Mouse (Mus musculus) forebrain, embryonic 15.5 days (tissue): ENCODE results near the gene Sntb2. TPM values are rescaled to one million over a fixed set of nuclear protein-coding genes. Genes with fewer than 3 reads are reported as not detected.

ENCODE experiments used
- ATAC-seq: fragments of 200-750 bp; cut with Nextera tagmentation; replicated peaks from 2 replicates; pipeline ENCODE4 v1.8.0; 2017; ENCODE audit warnings: mild to moderate bottlenecking, moderate TSS enrichment, moderate library complexity
- H3K27ac ChIP-seq: fragments of 300-500 bp; sonication (generic); replicated peaks from 2 replicates; pipeline ENCODE4 v1.5.1; 2015; ENCODE audit warnings: mild to moderate bottlenecking, inconsistent platforms
- H3K27me3 ChIP-seq: fragments of 300-500 bp; sonication (generic); 2 replicates; pipeline ENCODE4 v1.6.1; 2015; ENCODE audit warnings: inconsistent platforms
- H3K36me3 ChIP-seq: fragments of 300-500 bp; sonication (generic); 2 replicates; pipeline ENCODE4 v1.6.1; 2015; ENCODE audit warnings: mild to moderate bottlenecking, inconsistent platforms
- H3K4me1 ChIP-seq: fragments of 300-500 bp; sonication (generic); 2 replicates; pipeline ENCODE4 v1.6.1; 2015; ENCODE audit warnings: inconsistent platforms
- H3K4me2 ChIP-seq: fragments of 300-500 bp; sonication (generic); replicated peaks from 2 replicates; pipeline ENCODE4 v1.6.1; 2015; ENCODE audit warnings: mild to moderate bottlenecking, inconsistent platforms
- H3K4me3 ChIP-seq: fragments of 300-500 bp; sonication (generic); 2 replicates; pipeline ENCODE4 v1.5.1; 2015; ENCODE audit warnings: mild to moderate bottlenecking, inconsistent platforms
- H3K9ac ChIP-seq: fragments of 300-500 bp; sonication (generic); replicated peaks from 2 replicates; pipeline ENCODE4 v1.6.1; 2015; ENCODE audit warnings: mild to moderate bottlenecking, inconsistent platforms
- H3K9me3 ChIP-seq: fragments of 300-500 bp; sonication (generic); 2 replicates; pipeline ENCODE4 v1.6.1; 2016; ENCODE audit warnings: inconsistent platforms
- WGBS: fragments of 180-500 bp; shearing (Covaris S2); methylation state at CpG from one replicate; pipeline ENCODE4 v1.1.7; 2015; ENCODE audit warnings: mixed read lengths; 5-methylcytosine and 5-hydroxymethylcytosine counted together
- polyA plus RNA-seq: library from polyadenylated mRNA; unstranded; fragments of >200 nt; fragmentation: Nextera tagmentation; extraction: Ambion mirVana; gene quantifications from 2 replicates; pipeline ENCODE4 v1.2.1, GENCODE M21; 2015

Gene Sntb2
- polyA plus RNA-seq, 1 experiment from 2014 or later, result 3.7 TPM

DNA sequence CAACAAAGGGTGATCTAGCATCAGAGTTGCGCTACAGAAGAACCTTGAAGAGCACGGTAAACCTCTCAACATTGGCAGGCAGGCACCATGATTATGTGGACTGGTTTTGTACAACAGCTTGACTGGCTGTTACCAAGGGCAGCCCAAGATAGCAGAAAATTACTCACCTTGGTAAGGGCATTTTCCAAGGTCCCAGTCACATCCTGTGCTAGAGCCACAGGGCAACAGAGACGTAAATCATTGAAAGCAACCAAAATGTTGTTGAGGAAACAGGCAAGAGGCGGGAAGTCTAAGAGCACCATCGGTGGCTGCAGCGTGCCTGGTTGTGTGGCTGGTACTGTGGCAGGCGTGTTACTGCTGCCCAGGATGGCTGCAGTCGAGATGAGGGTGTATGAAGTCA lies 116.5 kb downstream of the Sntb2 start:
- WGBS, result 97% methylated on average over 8 of the region's 8 CpGs
- no peak overlapping the region for H3K4me3 ChIP-seq
- no peak overlapping the region for H3K27ac ChIP-seq
- ATAC-seq, result no peak
- no peak overlapping the region for H3K4me2 ChIP-seq
- H3K9ac ChIP-seq, result no peak overlapping the region
- H3K27me3 ChIP-seq, result no peaks in the 10 kb centered on the region
- no peaks in the 10 kb centered on the region for H3K9me3 ChIP-seq
- peaks cover 36% of the 10 kb centered on the region for H3K4me1 ChIP-seq
- H3K36me3 ChIP-seq, result peaks cover 51% of the 10 kb centered on the region

DNA sequence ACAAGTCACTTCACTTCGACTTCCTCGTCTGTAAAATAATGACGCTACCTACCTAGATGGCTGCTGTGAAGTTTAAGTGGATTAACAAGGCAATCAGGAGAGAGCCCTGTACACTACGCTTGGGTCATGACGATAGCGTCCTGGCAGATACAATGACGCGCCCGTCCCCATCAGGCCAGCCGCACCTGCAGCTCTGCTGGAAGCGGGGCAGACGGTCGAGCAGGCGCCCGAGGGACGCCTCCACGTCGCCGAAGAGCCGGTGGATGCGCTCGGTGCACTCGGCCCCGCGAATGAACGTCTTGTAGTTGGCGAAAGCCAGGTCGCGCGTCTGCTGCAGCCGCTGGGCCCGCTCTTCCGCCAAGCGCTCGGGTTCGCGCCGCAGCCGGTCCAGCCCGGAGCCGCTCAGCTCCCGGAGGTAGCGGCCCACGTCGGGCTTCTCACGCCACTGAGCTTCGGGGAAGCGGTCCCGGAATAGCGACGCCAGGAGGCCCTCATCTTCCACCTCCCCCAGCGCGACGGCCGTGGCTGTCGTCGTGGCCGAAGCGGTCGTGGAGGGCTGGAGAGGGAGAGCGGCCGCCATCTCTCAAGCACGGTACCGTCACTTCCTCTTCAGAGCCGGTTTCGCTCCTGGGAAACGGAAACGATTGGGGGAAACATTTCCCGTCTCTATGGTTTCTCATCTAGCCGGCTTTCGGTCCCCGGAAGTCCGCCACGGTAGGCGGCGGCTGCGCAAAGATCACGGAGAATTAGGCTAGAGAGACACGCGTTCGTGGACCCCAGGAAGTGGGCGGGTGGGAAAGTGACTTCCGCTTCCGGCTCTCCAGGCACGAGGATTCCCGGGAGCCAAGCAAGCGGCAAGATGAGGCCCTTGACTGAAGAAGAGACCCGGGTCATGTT lies 120.8 kb downstream of the Sntb2 start, which contains the start of the genes Cog8 and Nip7:
Gene Cog8 (minus strand): TSS at position 614 of the 897 bp plus-strand sequence.
Gene Nip7 (plus strand): TSS at position 802 of the 897 bp plus-strand sequence.
- ATAC-seq, result peak; percentile 96
- Histone ChIP-seq H3K4me1 (peaks cover 30% of the 10 kb centered on the region), H3K9me3 (no peaks in the 10 kb centered on the region), H3K27ac (peak within 1 kb of the TSS; percentile 66), H3K36me3 (peaks cover 50% of the 10 kb centered on the region), H3K9ac (peak within 1 kb of the TSS; percentile 77), H3K4me3 (peak within 1 kb of the TSS; percentile 91), H3K4me2 (peak within 1 kb of the TSS; percentile 84), H3K27me3 (no peaks in the 10 kb centered on the region)
- under 1% methylated on average over 88 of the region's 88 CpGs for WGBS

DNA sequence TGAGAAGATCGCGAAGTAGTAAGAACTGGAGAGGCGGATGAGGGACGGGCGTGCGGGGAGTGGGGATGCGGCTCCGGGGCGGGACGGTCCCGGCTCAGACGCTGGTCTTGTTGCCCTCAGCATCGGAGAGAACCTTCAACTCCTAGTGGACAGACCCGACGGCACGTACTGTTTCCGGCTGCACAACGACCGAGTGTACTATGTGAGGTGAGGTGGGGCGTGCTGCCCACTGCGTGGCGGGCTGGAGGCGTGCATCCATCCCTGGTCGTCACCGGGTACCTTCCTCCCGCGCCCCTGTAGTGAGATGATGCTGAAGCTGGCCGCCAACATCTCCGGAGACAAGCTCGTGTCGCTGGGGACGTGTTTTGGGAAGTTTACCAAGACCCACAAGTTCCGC lies 121.4 kb downstream of the Sntb2 start:
- Histone ChIP-seq H3K36me3 (peaks cover 43% of the 10 kb centered on the region), H3K27ac (peak overlapping the region; percentile 32; the same call in 1 of the 2 replicates), H3K9ac (peak overlapping the region; percentile 77), H3K4me3 (peak overlapping the region; percentile 91), H3K9me3 (no peaks in the 10 kb centered on the region), H3K4me2 (peak overlapping the region; percentile 84), H3K27me3 (no peaks in the 10 kb centered on the region), H3K4me1 (peaks cover 30% of the 10 kb centered on the region)
- under 1% methylated on average over 33 of the region's 33 CpGs for WGBS
- ATAC-seq, result peak; percentile 76; the same call in 1 of the 2 replicates

DNA sequence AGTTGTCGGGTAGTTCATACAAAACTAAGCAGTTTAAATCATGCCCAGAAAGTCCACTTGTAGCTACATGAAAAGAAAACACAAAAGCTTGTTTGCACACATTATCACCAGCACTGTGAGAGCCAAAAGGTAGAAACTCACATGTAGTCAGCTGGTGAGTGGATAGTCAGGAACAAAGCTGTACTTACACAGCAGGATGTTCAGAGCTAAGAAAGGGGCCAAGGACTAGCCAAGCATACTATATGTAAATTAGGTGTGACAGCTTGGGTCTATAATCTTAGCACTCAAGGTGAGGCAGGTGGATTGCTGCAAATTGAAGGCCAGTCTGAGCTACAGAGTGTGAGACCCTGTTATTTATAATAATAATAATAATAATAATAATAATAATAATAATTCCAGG lies 127.1 kb downstream of the Sntb2 start:
- no peak overlapping the region for H3K27ac ChIP-seq
- peaks cover 20% of the 10 kb centered on the region for H3K36me3 ChIP-seq
- no peak overlapping the region for H3K4me3 ChIP-seq
- no peak overlapping the region for H3K9ac ChIP-seq
- H3K27me3 ChIP-seq, result no peaks in the 10 kb centered on the region
- H3K4me1 ChIP-seq, result peaks cover 10% of the 10 kb centered on the region
- ATAC-seq, result no peak
- WGBS, result 93% methylated on average over 1 of the region's 1 CpGs
- no peaks in the 10 kb centered on the region for H3K9me3 ChIP-seq
- no peak overlapping the region for H3K4me2 ChIP-seq

DNA sequence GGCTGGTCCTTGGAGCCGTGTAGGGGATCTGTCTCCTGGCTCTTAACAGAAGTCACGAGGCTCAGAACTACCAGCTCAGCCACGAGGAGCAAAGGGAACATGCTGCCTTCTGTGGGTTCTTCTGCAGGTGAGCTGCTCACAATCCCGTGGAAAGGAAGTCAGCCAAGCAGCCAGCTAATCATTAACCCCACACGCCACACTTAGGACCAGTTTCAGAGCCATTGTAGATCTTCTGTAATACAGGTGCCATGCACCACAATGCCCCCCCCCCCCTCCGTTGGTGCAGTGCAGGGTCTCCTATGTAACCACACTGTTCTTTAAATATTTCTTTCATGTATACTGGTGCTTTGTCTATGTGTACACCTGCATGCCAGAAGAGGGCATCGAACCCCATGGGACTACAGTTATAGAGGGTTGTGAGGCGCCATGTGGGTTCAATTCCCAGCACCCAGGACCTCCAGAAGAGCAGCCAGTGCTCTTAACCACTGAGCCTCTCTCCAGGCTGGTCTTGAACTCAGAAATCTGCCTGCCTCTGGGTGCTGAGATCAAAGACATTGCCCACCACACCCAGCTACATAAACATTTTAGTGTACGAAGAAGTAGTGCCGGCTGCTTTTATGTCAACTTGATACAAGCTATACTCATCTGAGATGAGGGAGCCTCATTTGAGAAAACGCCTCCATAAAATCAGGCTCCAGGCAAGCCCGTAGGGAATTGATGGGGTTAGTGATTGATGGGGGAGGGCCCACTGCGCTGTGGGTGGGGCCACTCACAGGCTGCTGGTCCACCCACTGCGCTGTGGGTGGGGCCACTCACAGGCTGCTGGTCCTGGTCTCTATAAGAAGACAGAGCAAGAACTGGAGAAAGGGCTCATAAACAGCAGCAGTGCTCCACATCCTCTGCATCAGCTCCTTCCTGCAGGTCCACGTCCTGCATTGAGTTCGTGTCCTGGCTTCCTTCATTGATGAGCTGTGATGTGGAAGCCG lies 130.3 kb downstream of the Sntb2 start, which contains the start of gene Tmed6:
Gene Tmed6 (minus strand): TSS at position 134 of the 986 bp plus-strand sequence.
- Histone ChIP-seq H3K27ac (no peak within 1 kb of the TSS), H3K9me3 (no peaks in the 10 kb centered on the region), H3K27me3 (no peaks in the 10 kb centered on the region), H3K9ac (no peak within 1 kb of the TSS), H3K36me3 (peaks cover 18% of the 10 kb centered on the region), H3K4me3 (no peak within 1 kb of the TSS), H3K4me1 (no peaks in the 10 kb centered on the region), H3K4me2 (no peak within 1 kb of the TSS)
- ATAC-seq, result no peak
- 68% methylated on average over 17 of the region's 17 CpGs for WGBS

Other genes starting within 250 kb of the Sntb2 start
- gene Has3, start 65.5 kb upstream of the Sntb2 start, polyA plus RNA-seq, result 0.89 and 0.95 TPM in 2 replicates
- gene Utp4, start 42.1 kb upstream of the Sntb2 start, polyA plus RNA-seq, result 49.1 and 49.4 TPM in 2 replicates
- gene Vps4a, start 95.5 kb downstream of the Sntb2 start, polyA plus RNA-seq, result 138 and 148 TPM in 2 replicates
- 37.9 and 38.7 TPM in 2 replicates for gene Pdf, start 112.9 kb downstream of the Sntb2 start, polyA plus RNA-seq
- gene Cog8, start 120.9 kb downstream of the Sntb2 start, polyA plus RNA-seq, result 42.2 and 45.7 TPM in 2 replicates
- 81.0 and 84.1 TPM in 2 replicates for gene Nip7, start 121.1 kb downstream of the Sntb2 start, polyA plus RNA-seq
- gene Tmed6, start 129.9 kb downstream of the Sntb2 start, polyA plus RNA-seq, result not detected in 2 replicates
- gene Terf2, start 160.8 kb downstream of the Sntb2 start, polyA plus RNA-seq, result 22.8 and 26.1 TPM in 2 replicates
- 103 and 105 TPM in 2 replicates for gene Cyb5b, start 214.9 kb downstream of the Sntb2 start, polyA plus RNA-seq